Mouse (Mus musculus) olfactory bulb, adult 2 months (tissue): ENCODE results near the gene Eml2. TPM values are rescaled to one million over a fixed set of nuclear protein-coding genes. Genes with fewer than 3 reads are reported as not detected.
A peak's percentile ranks its signal among the peaks of the same experiment; 100 is the strongest.

Experiments used
- H3K27ac ChIP-seq: fragments of 200-500 bp; 2 replicates; pipeline ENCODE4 v1.5.1; 2012; ENCODE audit warnings: low read depth, low read length; ENCODE audit not compliant: insufficient read depth
- H3K4me1 ChIP-seq: fragments of 200-500 bp; 2 replicates; pipeline ENCODE4 v1.6.1; 2012; ENCODE audit warnings: low read length; ENCODE audit not compliant: control insufficient read depth, insufficient read depth
- H3K4me3 ChIP-seq: fragments of 200-500 bp; 2 replicates; pipeline ENCODE4 v1.5.1; 2012; ENCODE audit warnings: mild to moderate bottlenecking, low read depth, low read length, moderate library complexity; ENCODE audit not compliant: insufficient read depth
- CTCF ChIP-seq: fragments of 200-500 bp; IDR thresholded peaks from 2 replicates; pipeline ENCODE4 v1.5.1; 2012; ENCODE audit warnings: low read depth, mild to moderate bottlenecking, low read length, moderate library complexity; ENCODE audit not compliant: insufficient read depth
- POLR2A ChIP-seq: fragments of 200-500 bp; IDR thresholded peaks from 2 replicates; pipeline ENCODE4 v1.6.1; 2012; ENCODE audit warnings: mild to moderate bottlenecking, low read depth, low read length, moderate library complexity; ENCODE audit not compliant: insufficient read depth
- WGBS: fragments of 180-500 bp; shearing (Covaris S2); methylation state at CpG from one replicate; pipeline ENCODE4 v1.1.7; 2018; 5-methylcytosine and 5-hydroxymethylcytosine counted together
- polyA plus RNA-seq: library from polyadenylated mRNA; stranded (reverse); fragments of >200 nt; gene quantifications from 2 replicates; pipeline ENCODE4 v1.2.4, GENCODE M21; 2012; ENCODE audit warnings: low replicate concordance; ENCODE audit not compliant: missing spikeins, insufficient read depth, insufficient read length

Eml2 gene
- polyA plus RNA-seq, 1 experiment: not detected

DNA sequence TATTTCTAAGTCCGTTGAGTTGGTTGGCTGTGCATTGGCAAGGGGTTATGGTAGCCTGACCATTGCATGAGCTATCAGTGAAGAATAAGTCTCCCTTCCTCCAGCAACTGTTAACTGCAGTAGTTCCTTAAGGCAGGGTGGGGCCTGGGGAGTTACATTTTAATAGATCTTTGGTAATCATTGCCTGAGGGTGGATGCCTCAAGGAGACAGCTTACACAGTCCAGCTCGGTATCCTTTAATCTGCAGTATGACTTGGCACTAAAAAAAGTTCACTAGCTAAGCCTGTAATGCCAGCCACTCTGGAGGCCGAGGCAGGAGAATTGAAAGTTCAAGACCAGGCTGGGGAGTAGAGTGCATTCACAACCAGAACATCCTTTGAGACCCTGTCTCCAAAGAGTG lies 55.6 kb downstream of the Eml2 start:
- Histone ChIP-seq H3K4me3 (no peak overlapping the region), H3K27ac (no peak overlapping the region), H3K4me1 (peaks cover 11% of the 10 kb centered on the region)
- 83% methylated on average over 3 of the region's 3 CpGs for WGBS
- TF ChIP-seq CTCF (no peak), POLR2A (no peak)

DNA sequence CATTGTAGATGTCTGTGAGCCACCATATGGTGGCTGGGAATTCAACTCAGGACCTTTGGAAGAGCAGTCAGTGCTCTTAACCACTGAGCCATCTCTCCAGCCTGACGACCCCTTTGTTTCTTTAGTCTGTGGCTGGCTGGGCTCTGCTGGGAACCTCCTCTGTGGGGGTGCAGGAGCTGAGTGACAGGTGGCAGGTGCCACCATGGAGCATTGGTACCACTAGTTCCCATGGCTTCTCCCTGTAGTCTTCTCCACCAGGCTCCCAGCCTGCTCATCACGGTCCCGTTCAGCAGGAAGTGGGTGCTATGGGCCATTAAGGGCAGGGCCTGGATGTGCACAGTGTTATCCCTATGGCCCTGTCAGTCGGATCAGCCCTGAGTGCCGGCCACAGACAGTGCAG lies 58.4 kb downstream of the Eml2 start:
- no peak overlapping the region for H3K4me3 ChIP-seq
- WGBS: 82% methylated on average over 5 of the region's 5 CpGs

DNA sequence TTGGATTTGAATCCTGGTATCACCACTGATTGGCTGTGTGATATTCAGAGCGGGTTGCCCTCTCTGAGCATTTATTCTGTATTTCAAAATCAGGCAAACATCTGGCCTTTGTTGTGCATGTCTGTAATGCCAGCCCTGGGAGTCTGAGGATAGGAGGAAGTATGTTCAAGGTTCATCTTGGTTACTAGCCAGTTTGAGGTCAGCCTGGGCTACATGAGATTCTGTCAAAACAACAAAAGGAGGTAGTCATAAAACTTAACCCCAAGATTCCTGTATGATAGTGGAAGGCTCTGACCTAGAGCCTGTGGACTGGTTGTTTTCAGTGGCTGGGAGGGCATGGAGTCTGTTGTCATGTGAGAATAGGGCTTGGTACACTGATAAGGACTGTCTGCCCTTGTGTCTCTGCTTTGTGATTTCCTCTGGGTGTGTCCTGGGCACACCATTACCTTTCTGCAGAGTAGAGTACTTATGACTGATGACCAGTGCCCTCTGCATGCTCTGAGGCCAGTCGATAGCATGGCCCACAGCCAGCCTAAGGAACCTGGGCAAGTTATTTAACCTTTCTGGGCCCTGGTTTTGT lies 59.0 kb downstream of the Eml2 start:
- WGBS: 93% methylated on average over 2 of the region's 2 CpGs
- TF ChIP-seq POLR2A (no peak), CTCF (no peak)

More for the DNA sequence above, 58.4 kb downstream of the Eml2 start:
- TF ChIP-seq CTCF: no peak
- TF ChIP-seq POLR2A: no peak
- no peak overlapping the region for H3K27ac ChIP-seq
- peaks cover 11% of the 10 kb centered on the region for H3K4me1 ChIP-seq

DNA sequence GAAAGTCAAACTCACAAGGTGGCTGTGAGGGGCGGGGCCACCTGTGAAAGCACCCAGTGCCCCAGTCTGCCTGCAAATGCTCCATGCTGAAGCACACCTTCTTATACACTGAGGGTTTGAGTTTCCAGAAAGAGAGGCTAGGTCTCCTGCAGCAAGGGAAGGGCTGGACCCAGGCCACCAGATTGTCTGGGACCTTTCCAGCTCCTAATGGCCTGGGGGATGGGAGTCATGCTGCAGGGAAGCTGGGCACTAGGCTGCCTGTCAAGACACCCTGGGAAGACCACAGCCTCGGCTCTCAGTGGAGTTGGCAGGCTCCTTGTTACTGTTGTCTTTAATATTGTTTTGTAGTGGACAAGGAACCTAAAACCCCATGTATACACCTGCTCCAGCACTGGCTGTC lies 60.2 kb downstream of the Eml2 start:
- no peak overlapping the region for H3K4me3 ChIP-seq
- H3K4me1 ChIP-seq: peaks cover 16% of the 10 kb centered on the region
- WGBS: 63% methylated on average over 2 of the region's 2 CpGs
- TF ChIP-seq POLR2A (no peak), CTCF (no peak)
- no peak overlapping the region for H3K27ac ChIP-seq

More for the DNA sequence above, 59.0 kb downstream of the Eml2 start:
- Histone ChIP-seq H3K4me3 (no peak overlapping the region), H3K27ac (no peak overlapping the region), H3K4me1 (peaks cover 11% of the 10 kb centered on the region)

DNA sequence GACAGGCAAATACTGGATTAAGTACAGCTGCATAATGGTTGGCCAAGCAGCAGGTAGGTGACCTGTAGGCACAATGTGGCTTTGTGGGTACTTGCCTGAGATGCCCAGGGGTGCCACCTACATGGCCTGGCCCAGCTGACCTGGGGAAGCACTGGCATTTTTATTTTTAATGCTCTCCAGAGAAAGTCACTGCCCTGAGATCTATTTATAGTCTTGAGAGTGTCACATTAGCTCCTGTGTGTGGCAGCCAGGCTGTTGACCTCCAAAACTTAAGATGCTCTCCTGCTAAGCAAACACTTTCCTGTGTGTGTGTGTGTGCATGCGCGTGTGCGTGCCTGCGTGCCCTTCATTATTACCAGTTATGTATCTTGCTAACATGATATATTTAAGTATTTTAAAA lies 62.1 kb downstream of the Eml2 start:
- Histone ChIP-seq H3K27ac (no peak overlapping the region), H3K4me1 (peaks cover 16% of the 10 kb centered on the region), H3K4me3 (no peak overlapping the region)
- 98% methylated on average over 4 of the region's 4 CpGs for WGBS
- TF ChIP-seq POLR2A: no peak
- no peak for TF ChIP-seq CTCF

DNA sequence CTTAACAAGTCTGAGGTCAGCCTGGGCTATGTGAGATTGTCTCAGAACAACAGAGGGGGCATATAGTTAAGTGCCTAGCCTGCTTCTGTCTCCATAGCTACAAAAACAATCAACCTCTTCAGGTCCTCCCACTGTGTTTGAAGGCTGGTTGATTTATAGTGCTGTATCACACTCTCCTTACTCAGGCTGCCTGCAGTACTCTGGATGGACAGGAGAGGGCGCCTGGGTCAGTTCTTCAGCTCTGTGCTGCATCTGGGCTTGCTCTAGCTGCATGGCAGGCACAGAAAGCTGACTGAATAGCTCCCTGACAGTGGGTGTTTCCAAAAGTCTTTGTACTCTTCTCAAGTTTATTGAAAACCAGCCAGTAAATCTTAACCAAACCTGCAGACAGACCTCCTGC lies 63.2 kb downstream of the Eml2 start:
- TF ChIP-seq CTCF (peak; percentile 86), POLR2A (no peak)
- 0% methylated on average over 1 of the region's 1 CpGs for WGBS
- Histone ChIP-seq H3K4me3 (no peak overlapping the region), H3K27ac (no peak overlapping the region), H3K4me1 (peaks cover 19% of the 10 kb centered on the region)

DNA sequence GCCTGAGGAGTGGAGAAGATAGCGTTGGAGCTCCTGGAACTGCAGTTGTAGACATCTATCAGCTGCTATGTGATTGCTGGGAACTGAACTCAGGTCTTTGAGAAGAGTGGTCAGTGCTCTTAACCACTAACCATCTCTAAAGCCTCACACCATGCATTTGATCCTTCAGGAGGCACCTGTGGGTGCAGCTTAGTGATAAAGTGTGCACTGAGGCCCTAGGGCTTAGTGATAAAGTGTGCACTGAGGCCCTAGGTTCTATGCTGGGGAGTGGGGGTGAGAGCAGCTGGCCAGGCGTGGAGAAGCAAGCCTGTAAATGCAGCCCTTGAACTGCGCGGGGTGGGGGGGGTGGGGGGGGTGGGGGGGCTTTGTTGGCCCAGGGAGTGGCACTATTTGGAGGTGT lies 63.8 kb downstream of the Eml2 start:
- WGBS: 61% methylated on average over 4 of the region's 4 CpGs
- no peak overlapping the region for H3K4me3 ChIP-seq

DNA sequence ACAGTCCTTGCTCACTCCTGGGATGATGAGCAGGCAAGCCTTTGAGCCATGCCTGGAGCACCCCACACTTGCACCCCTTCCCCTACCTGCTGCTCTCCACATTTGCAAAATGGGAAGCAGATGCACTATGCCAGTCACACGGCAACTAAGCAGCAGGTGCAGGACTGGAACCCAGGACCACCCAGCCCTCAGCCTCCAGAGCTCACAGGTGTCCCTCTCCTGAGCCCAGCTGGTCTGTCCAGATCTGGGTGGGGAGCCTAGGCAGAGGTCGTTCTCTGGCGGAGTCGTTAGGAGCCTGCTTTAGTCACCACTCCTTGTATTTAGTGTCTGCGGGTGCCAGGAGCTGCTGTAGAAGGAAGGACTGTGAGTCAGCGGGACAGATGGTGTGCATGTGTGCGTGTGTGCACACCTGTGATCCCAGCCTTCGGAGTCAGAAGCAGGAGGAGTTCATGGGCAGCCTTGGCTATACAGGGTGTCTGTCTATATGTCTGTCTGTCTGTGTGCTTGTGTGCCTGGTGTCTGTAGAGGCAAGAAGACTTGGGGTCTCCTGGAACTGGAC lies 64.8 kb downstream of the Eml2 start:
- Histone ChIP-seq H3K27ac (no peak overlapping the region), H3K4me1 (peaks cover 17% of the 10 kb centered on the region), H3K4me3 (no peak overlapping the region)
- TF ChIP-seq CTCF: no peak
- no peak for TF ChIP-seq POLR2A
- 73% methylated on average over 8 of the region's 8 CpGs for WGBS

More for the DNA sequence above, 63.8 kb downstream of the Eml2 start:
- TF ChIP-seq CTCF (no peak), POLR2A (no peak)
- H3K4me1 ChIP-seq: peaks cover 19% of the 10 kb centered on the region
- H3K27ac ChIP-seq: no peak overlapping the region

DNA sequence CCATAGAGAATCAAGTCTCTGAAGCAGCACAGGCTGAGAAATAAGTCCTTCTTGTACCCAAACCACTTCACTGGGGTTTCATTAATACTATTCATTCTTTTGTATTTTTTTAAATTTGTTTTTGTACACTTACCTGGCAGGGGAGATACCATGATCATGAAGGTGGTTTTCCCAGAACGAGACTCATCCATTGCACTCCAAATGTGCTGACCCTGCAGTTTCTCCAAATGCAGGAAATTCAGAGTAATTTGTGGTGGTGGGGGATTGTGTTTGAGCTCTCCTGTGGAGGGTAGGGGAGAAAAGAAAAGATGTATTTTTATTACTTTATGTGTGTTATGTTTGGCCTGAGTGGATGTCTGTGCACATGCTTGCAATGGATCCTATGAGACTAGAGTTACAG lies 65.8 kb downstream of the Eml2 start:
- 91% methylated on average over 1 of the region's 1 CpGs for WGBS
- no peak for TF ChIP-seq POLR2A
- Histone ChIP-seq H3K4me1 (peaks cover 11% of the 10 kb centered on the region), H3K27ac (no peak overlapping the region), H3K4me3 (no peak overlapping the region)
